Mouse (Mus musculus) right cerebral cortex, adult 2 months (tissue): ENCODE results near the gene Nms.

ENCODE experiments used
- DNase-seq, 2 experiments: peaks; one replicate each; pipeline ENCODE4 v3.0.0; 2021 to 2022; ENCODE audit warnings: low spot score in 2 of 2

Gene Nms

GRCm38 (mm10) chr1:38992365-38992764 is 53.4 kb downstream of the Nms start:
- DNase-seq, result no peak
